Mouse (Mus musculus): ENCODE results near the gene Hyal3. TPM values are rescaled to one million over a fixed set of nuclear protein-coding genes. Genes with fewer than 3 reads are reported as not detected.
A peak's percentile ranks its signal among the peaks of the same experiment; 100 is the strongest.

Gene Hyal3
- polyA plus RNA-seq, 1 experiment from 2014 or later, result 0.68 TPM

- Histone ChIP-seq H3K27ac (peak overlapping the region; percentile 68), H3K4me1 (replicated peaks) (peaks cover 53% of the 10 kb centered on the region), H3K9me3 (replicated peaks) (no peaks in the 10 kb centered on the region), H3K4me3 (no peak overlapping the region), H3K9ac (no peak overlapping the region), H3K36me3 (peaks cover 29% of the 10 kb centered on the region), H3K27me3 (no peaks in the 10 kb centered on the region), H3K4me2 (no peak overlapping the region)
- WGBS, result 81% methylated on average over 14 of the region's 14 CpGs
- ATAC-seq (replicated peaks; ENCODE audit: insufficient number of reproducible peaks, insufficient read depth, low FRiP score, low read depth), result no peak
Observed at GRCm38 (mm10) chr9:107575579-107576356, 4.8 kb upstream of the Hyal3 start.

GRCm38 (mm10) chr9:107576357-107577107 is 4.1 kb upstream of the Hyal3 start, which contains the start of gene Hyal1:
Gene Hyal1 (plus strand): TSS chr9:107576927.
- Histone ChIP-seq H3K36me3 (peaks cover 29% of the 10 kb centered on the region), H3K27me3 (no peaks in the 10 kb centered on the region), H3K4me3 (peak within 1 kb of the TSS; percentile 38), H3K4me1 (replicated peaks) (peaks cover 51% of the 10 kb centered on the region), H3K27ac (peak within 1 kb of the TSS; percentile 68), H3K4me2 (peak within 1 kb of the TSS; percentile 55), H3K9me3 (replicated peaks) (no peaks in the 10 kb centered on the region), H3K9ac (peak within 1 kb of the TSS; percentile 28; the same call in 1 of the 2 replicates)
- peak; percentile 66 for ATAC-seq (replicated peaks; ENCODE audit: insufficient number of reproducible peaks, insufficient read depth, low FRiP score, low read depth)
- WGBS, result 25% methylated on average over 16 of the region's 16 CpGs

- WGBS, result 88% methylated on average over 10 of the region's 10 CpGs
- H3K9ac ChIP-seq, result no peak overlapping the region
- no peak for ATAC-seq (replicated peaks; ENCODE audit: insufficient number of reproducible peaks, insufficient read depth, low FRiP score, low read depth)
- H3K27me3 ChIP-seq, result no peaks in the 10 kb centered on the region
- H3K4me2 ChIP-seq, result peak overlapping the region; percentile 55; the same call in 1 of the 2 replicates
- no peak overlapping the region for H3K4me3 ChIP-seq
- peaks cover 17% of the 10 kb centered on the region for H3K36me3 ChIP-seq
- H3K9me3 ChIP-seq (replicated peaks), result no peaks in the 10 kb centered on the region
- no peak overlapping the region for H3K27ac ChIP-seq
- H3K4me1 ChIP-seq (replicated peaks), result peaks cover 54% of the 10 kb centered on the region
Observed at GRCm38 (mm10) chr9:107577871-107578270, 2.7 kb upstream of the Hyal3 start.

- Histone ChIP-seq H3K27me3 (no peaks in the 10 kb centered on the region), H3K4me3 (no peak within 1 kb of the TSS), H3K9me3 (replicated peaks) (no peaks in the 10 kb centered on the region), H3K4me2 (peak within 1 kb of the TSS; percentile 89; the same call in 1 of the 2 replicates), H3K27ac (peak within 1 kb of the TSS; percentile 93), H3K36me3 (peaks cover 18% of the 10 kb centered on the region), H3K9ac (0 out of 2 replicates have a peak within 1 kb of the TSS, but pooled peaks have one; percentile 14), H3K4me1 (replicated peaks) (peaks cover 54% of the 10 kb centered on the region)
- whole genome bisulfite sequencing, result 72% methylated on average over 3 of the region's 3 CpGs
- no peak for ATAC-seq (replicated peaks; ENCODE audit: insufficient number of reproducible peaks, insufficient read depth, low FRiP score, low read depth)
Observed at GRCm38 (mm10) chr9:107578587-107578986, 2.0 kb upstream of the Hyal3 start, which contains the start of gene Naa80. Gene Naa80 (plus strand): TSS chr9:107578887.

GRCm38 (mm10) chr9:107579023-107579900 is 1.4 kb upstream of the Hyal3 start:
- WGBS, result 95% methylated on average over 14 of the region's 14 CpGs

GRCm38 (mm10) chr9:107581584-107581983 is 966 bp downstream of the Hyal3 start:
- peak overlapping the region; percentile 89 for H3K4me2 ChIP-seq
- H3K27ac ChIP-seq, result peak overlapping the region; percentile 93; the same call in 1 of the 2 replicates
- no peaks in the 10 kb centered on the region for H3K27me3 ChIP-seq
- H3K9ac ChIP-seq, result peak overlapping the region; percentile 65
- WGBS, result 68% methylated on average over 4 of the region's 4 CpGs
- peaks cover 10% of the 10 kb centered on the region for H3K36me3 ChIP-seq
- no peaks in the 10 kb centered on the region for H3K9me3 ChIP-seq (replicated peaks)
- no peak for ATAC-seq (replicated peaks; ENCODE audit: insufficient number of reproducible peaks, insufficient read depth, low FRiP score, low read depth)
- H3K4me3 ChIP-seq, result peak overlapping the region; percentile 62
- peaks cover 45% of the 10 kb centered on the region for H3K4me1 ChIP-seq (replicated peaks)

More at GRCm38 (mm10) chr9:107579023-107579900, 1.4 kb upstream of the Hyal3 start:
- Histone ChIP-seq H3K4me1 (replicated peaks) (peaks cover 54% of the 10 kb centered on the region), H3K36me3 (peaks cover 16% of the 10 kb centered on the region), H3K27me3 (no peaks in the 10 kb centered on the region), H3K4me3 (no peak overlapping the region), H3K9ac (0 out of 2 replicates have a peak overlapping the region, but pooled peaks have one; percentile 14), H3K9me3 (replicated peaks) (no peaks in the 10 kb centered on the region), H3K27ac (peak overlapping the region; percentile 93), H3K4me2 (0 out of 2 replicates have a peak overlapping the region, but pooled peaks have one; percentile 89)
- ATAC-seq (replicated peaks; ENCODE audit: insufficient number of reproducible peaks, insufficient read depth, low FRiP score, low read depth), result no peak

GRCm38 (mm10) chr9:107582509-107583062 is 2.0 kb downstream of the Hyal3 start:
- ATAC-seq (replicated peaks; ENCODE audit: insufficient number of reproducible peaks, insufficient read depth, low FRiP score, low read depth), result no peak

GRCm38 (mm10) chr9:107583174-107583573 is 2.6 kb downstream of the Hyal3 start:
- H3K9me3 ChIP-seq (replicated peaks), result no peaks in the 10 kb centered on the region
- 90% methylated on average over 14 of the region's 14 CpGs for WGBS
- H3K27me3 ChIP-seq, result no peaks in the 10 kb centered on the region
- no peak overlapping the region for H3K4me2 ChIP-seq
- H3K9ac ChIP-seq, result no peak overlapping the region
- H3K36me3 ChIP-seq, result peaks cover 10% of the 10 kb centered on the region
- no peak overlapping the region for H3K27ac ChIP-seq
- H3K4me1 ChIP-seq (replicated peaks), result peaks cover 37% of the 10 kb centered on the region
- H3K4me3 ChIP-seq, result no peak overlapping the region
- no peak for ATAC-seq (replicated peaks; ENCODE audit: insufficient number of reproducible peaks, insufficient read depth, low FRiP score, low read depth)

More at GRCm38 (mm10) chr9:107582509-107583062, 2.0 kb downstream of the Hyal3 start:
- Histone ChIP-seq H3K27me3 (no peaks in the 10 kb centered on the region), H3K27ac (no peak overlapping the region), H3K4me1 (replicated peaks) (peaks cover 38% of the 10 kb centered on the region), H3K4me2 (no peak overlapping the region), H3K4me3 (no peak overlapping the region), H3K9me3 (replicated peaks) (no peaks in the 10 kb centered on the region), H3K36me3 (peaks cover 10% of the 10 kb centered on the region), H3K9ac (no peak overlapping the region)
- 90% methylated on average over 7 of the region's 7 CpGs for WGBS

- Histone ChIP-seq H3K4me3 (no peak overlapping the region), H3K27me3 (no peaks in the 10 kb centered on the region), H3K27ac (no peak overlapping the region), H3K4me1 (replicated peaks) (peaks cover 51% of the 10 kb centered on the region), H3K9ac (no peak overlapping the region), H3K36me3 (peaks cover 20% of the 10 kb centered on the region), H3K4me2 (peak overlapping the region; percentile 79; the same call in 1 of the 2 replicates), H3K9me3 (replicated peaks) (no peaks in the 10 kb centered on the region)
- no peak for ATAC-seq (replicated peaks; ENCODE audit: insufficient number of reproducible peaks, insufficient read depth, low FRiP score, low read depth)
- WGBS, result 90% methylated on average over 5 of the region's 5 CpGs
Observed at GRCm38 (mm10) chr9:107586504-107586903, 5.9 kb downstream of the Hyal3 start.

Measured in heart, embryonic 15.5 days (tissue).